Mouse (Mus musculus) neural tube, embryonic 15.5 days (tissue): ENCODE measurements around the gene Lsamp. TPM values are rescaled to one million over a fixed set of nuclear protein-coding genes. Genes with fewer than 3 reads are reported as not detected.

Source experiments
- ATAC-seq: fragments of 200-750 bp; cut with Nextera tagmentation; 2 replicates; pipeline ENCODE4 v1.8.0; 2017; ENCODE audit warnings: mild to moderate bottlenecking, moderate TSS enrichment, moderate library complexity; ENCODE audit not compliant: low FRiP score
- H3K27ac ChIP-seq: fragments of 300-500 bp; sonication (generic); replicated peaks from 2 replicates; pipeline ENCODE4 v1.5.1; 2015; ENCODE audit warnings: mild to moderate bottlenecking, inconsistent platforms
- H3K27me3 ChIP-seq: fragments of 300-500 bp; sonication (generic); replicated peaks from 2 replicates; pipeline ENCODE4 v1.6.1; 2015; ENCODE audit warnings: inconsistent platforms
- H3K36me3 ChIP-seq: fragments of 300-500 bp; sonication (generic); 2 replicates; pipeline ENCODE4 v1.6.1; 2015; ENCODE audit warnings: inconsistent platforms
- H3K4me1 ChIP-seq: fragments of 300-500 bp; sonication (generic); 2 replicates; pipeline ENCODE4 v1.6.1; 2015; ENCODE audit warnings: inconsistent platforms
- H3K4me2 ChIP-seq: fragments of 300-500 bp; sonication (generic); 2 replicates; pipeline ENCODE4 v1.6.1; 2015; ENCODE audit warnings: inconsistent platforms, mild to moderate bottlenecking, moderate library complexity
- H3K4me3 ChIP-seq: fragments of 300-500 bp; sonication (generic); replicated peaks from 2 replicates; pipeline ENCODE4 v1.5.1; 2015; ENCODE audit warnings: mild to moderate bottlenecking, inconsistent platforms
- H3K9ac ChIP-seq: fragments of 300-500 bp; sonication (generic); replicated peaks from 2 replicates; pipeline ENCODE4 v1.6.1; 2015; ENCODE audit warnings: mild to moderate bottlenecking, inconsistent platforms
- H3K9me3 ChIP-seq: fragments of 300-500 bp; sonication (generic); replicated peaks from 2 replicates; pipeline ENCODE4 v1.6.1; 2016; ENCODE audit warnings: inconsistent platforms
- WGBS: fragments of 180-500 bp; shearing (Covaris S2); methylation state at CpG from one replicate; pipeline ENCODE4 v1.1.7; 2015; ENCODE audit warnings: mixed read lengths; 5-methylcytosine and 5-hydroxymethylcytosine counted together
- polyA plus RNA-seq: library from polyadenylated mRNA; unstranded; fragments of >200 nt; fragmentation: Nextera tagmentation; extraction: Ambion mirVana; gene quantifications from 2 replicates; pipeline ENCODE4 v1.2.1, GENCODE M21; 2015

Lsamp gene
- polyA plus RNA-seq, 1 experiment from 2014 or later = 124 TPM

GRCm38 (mm10) chr16:41935701-41936100, 1951.5 kb downstream of the Lsamp start:
- WGBS = 76% methylated on average over 2 of the region's 2 CpGs
- no peaks in the 10 kb centered on the region for H3K4me1 ChIP-seq
- H3K4me2 ChIP-seq = no peak overlapping the region
- ATAC-seq = no peak
- no peaks in the 10 kb centered on the region for H3K27me3 ChIP-seq
- no peak overlapping the region for H3K27ac ChIP-seq
- H3K4me3 ChIP-seq = no peak overlapping the region
- H3K9ac ChIP-seq = no peak overlapping the region
- no peaks in the 10 kb centered on the region for H3K9me3 ChIP-seq
- no peaks in the 10 kb centered on the region for H3K36me3 ChIP-seq

DNA sequence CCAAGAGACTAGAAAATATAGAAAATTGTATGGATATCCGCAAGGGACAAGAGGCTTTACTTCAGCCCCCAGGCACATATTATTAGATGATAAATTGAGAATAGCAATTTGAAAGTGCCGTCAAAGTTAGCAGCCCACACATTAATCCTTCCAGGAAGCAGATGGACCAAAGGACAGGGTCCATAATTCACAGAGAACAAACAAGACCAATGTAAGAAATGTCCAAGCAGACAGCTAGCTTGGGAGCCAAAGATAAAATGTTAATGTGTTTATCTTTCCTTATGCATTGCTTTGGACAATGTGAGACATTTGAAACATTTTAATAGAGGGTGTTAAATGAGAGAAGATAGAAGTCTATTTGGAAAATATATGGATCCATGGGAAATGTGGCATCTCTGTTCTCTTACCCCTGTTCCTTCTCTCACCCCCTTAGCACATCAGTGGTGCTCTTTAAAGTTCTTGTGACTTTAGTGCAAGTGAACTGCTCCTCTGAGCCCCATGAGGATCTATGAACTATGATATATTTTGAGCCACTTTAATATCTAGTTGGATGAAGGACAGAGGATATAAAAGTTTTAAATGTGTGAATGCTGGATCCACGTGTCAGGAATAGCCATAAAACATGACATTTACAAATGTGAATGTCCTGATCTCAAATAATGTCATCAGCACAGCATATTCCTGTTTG, 1952.9 kb downstream of the Lsamp start:
- Histone ChIP-seq H3K9ac (no peak overlapping the region), H3K4me2 (no peak overlapping the region), H3K36me3 (no peaks in the 10 kb centered on the region), H3K4me3 (no peak overlapping the region), H3K4me1 (no peaks in the 10 kb centered on the region), H3K27me3 (no peaks in the 10 kb centered on the region), H3K27ac (no peak overlapping the region), H3K9me3 (no peaks in the 10 kb centered on the region)
- WGBS = 69% methylated on average over 3 of the region's 3 CpGs
- no peak for ATAC-seq

DNA sequence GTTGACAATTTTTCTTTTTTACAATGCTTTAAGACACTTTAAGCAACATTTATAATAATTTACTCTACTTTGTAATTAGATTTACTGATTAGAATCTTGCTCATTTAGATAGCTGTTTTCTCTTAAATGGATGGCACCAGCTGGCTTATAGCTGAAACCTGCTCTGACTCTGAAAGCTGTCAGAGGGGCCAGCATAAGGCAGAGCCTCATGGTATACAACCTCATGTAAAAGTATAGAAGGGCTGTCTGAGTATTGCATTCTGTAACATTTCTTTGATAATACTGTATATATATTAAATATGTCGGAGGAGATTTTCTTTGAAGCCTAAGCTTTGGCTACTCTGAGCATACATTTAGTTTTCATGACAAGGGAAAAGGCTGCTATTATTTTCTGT, 1953.4 kb downstream of the Lsamp start:
- no peak overlapping the region for H3K4me3 ChIP-seq
- 96% methylated on average over 1 of the region's 1 CpGs for WGBS
- no peak overlapping the region for H3K27ac ChIP-seq
- ATAC-seq = no peak
- no peaks in the 10 kb centered on the region for H3K4me1 ChIP-seq
- no peaks in the 10 kb centered on the region for H3K9me3 ChIP-seq
- H3K9ac ChIP-seq = no peak overlapping the region
- H3K27me3 ChIP-seq = no peaks in the 10 kb centered on the region
- no peak overlapping the region for H3K4me2 ChIP-seq
- H3K36me3 ChIP-seq = no peaks in the 10 kb centered on the region

- H3K9me3 ChIP-seq = no peaks in the 10 kb centered on the region
- no peak overlapping the region for H3K4me2 ChIP-seq
- no peak overlapping the region for H3K4me3 ChIP-seq
- 93% methylated on average over 5 of the region's 5 CpGs for WGBS
- H3K9ac ChIP-seq = no peak overlapping the region
- H3K27me3 ChIP-seq = no peaks in the 10 kb centered on the region
- no peak overlapping the region for H3K27ac ChIP-seq
- H3K4me1 ChIP-seq = no peaks in the 10 kb centered on the region
- H3K36me3 ChIP-seq = no peaks in the 10 kb centered on the region
- ATAC-seq = no peak
Measured at GRCm38 (mm10) chr16:41938258-41938657, 1954.1 kb downstream of the Lsamp start.

DNA sequence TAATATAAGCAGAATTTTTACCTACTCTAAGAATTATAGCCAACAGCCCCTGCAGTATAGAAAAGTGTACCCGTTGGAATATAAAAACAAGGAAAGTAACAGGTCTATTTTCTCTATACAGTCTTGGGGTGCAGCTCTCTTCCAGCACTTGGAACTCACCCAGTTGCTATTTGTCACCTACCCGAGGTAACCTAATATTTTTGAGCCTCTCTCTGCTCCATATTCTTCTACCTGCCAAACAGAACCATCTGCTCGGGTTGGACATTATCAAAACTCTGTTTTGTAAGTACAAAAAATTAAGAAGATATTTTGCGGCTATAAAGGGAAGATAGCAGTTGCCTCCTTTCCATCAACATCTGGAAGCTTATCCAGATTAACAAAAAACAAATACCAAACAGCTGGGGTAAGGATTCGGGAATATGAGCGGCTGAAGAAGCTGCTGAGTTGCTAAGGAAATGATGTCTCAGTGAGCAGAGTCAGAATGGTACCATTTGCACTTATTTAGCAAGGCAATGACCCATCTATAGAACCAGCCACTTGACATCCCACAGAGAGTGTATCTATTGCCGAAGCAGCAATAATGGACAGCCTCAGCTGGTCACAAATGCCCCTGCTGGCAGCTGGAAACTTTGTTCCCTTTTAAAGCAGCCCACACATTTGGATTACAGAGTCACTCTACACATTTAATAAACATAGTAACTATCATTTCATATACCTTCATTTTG, 1957.6 kb downstream of the Lsamp start:
- H3K4me2 ChIP-seq = no peak overlapping the region
- no peak overlapping the region for H3K9ac ChIP-seq
- no peaks in the 10 kb centered on the region for H3K27me3 ChIP-seq
- H3K36me3 ChIP-seq = no peaks in the 10 kb centered on the region
- no peaks in the 10 kb centered on the region for H3K4me1 ChIP-seq
- H3K9me3 ChIP-seq = no peaks in the 10 kb centered on the region
- H3K27ac ChIP-seq = no peak overlapping the region
- no peak for ATAC-seq
- 69% methylated on average over 7 of the region's 7 CpGs for WGBS
- no peak overlapping the region for H3K4me3 ChIP-seq

DNA sequence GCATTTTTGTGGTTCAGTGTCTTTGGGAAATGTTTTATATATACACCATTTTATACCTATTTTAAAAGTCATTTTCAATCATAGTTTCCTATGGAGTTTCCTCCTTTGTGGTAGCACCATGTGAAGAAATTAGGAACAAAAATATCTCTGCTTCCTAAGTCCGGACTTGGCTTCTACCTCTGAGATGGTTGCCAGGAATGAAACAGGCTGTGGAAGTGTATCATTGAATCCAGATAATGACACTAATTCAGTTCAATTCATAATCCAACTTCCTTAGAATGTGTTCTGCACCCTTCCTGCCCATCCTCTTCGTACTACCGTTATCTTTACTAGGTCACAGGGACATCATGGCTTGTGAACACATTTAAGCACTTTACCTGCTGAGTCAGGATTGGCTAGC, 1973.7 kb downstream of the Lsamp start:
- 96% methylated on average over 3 of the region's 3 CpGs for WGBS
- ATAC-seq = no peak
- no peak overlapping the region for H3K9ac ChIP-seq

DNA sequence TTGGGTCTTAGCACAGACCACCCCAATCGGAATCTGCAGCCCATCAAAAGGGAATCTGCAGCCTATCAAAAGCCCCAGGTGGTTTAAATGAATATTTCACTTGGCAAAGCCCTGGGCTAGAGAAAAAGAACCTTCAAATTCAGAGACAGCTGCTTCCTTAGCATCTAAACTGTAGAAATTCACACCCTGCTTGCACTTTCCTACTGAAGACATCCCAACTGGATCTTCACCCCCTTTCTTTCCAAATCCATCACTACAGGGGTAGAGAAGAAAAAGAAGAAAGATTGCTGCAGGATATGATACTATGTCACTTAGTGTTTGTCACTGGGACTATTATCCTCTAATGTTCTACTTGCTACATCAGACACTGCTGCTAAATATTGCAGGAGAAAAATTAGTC, 1981.5 kb downstream of the Lsamp start:
- Histone ChIP-seq H3K27ac (no peak overlapping the region), H3K4me2 (no peak overlapping the region), H3K4me3 (no peak overlapping the region), H3K9me3 (no peaks in the 10 kb centered on the region), H3K36me3 (no peaks in the 10 kb centered on the region), H3K9ac (no peak overlapping the region), H3K27me3 (no peaks in the 10 kb centered on the region), H3K4me1 (no peaks in the 10 kb centered on the region)
- ATAC-seq = no peak
- 55% methylated on average over 1 of the region's 1 CpGs for WGBS

More for the DNA sequence above, 1973.7 kb downstream of the Lsamp start:
- no peak overlapping the region for H3K27ac ChIP-seq
- no peak overlapping the region for H3K4me2 ChIP-seq
- H3K9me3 ChIP-seq = 0 out of 2 replicates have a peak, but pooled peaks cover 8% of the 10 kb centered on the region
- no peaks in the 10 kb centered on the region for H3K27me3 ChIP-seq
- H3K4me1 ChIP-seq = no peaks in the 10 kb centered on the region
- H3K4me3 ChIP-seq = no peak overlapping the region
- H3K36me3 ChIP-seq = peaks cover 15% of the 10 kb centered on the region

GRCm38 (mm10) chr16:41969215-41969614, 1985.1 kb downstream of the Lsamp start:
- 54% methylated on average over 2 of the region's 2 CpGs for WGBS
- Histone ChIP-seq H3K4me3 (no peak overlapping the region), H3K36me3 (no peaks in the 10 kb centered on the region), H3K27ac (no peak overlapping the region), H3K9me3 (no peaks in the 10 kb centered on the region), H3K27me3 (no peaks in the 10 kb centered on the region), H3K9ac (no peak overlapping the region), H3K4me2 (no peak overlapping the region), H3K4me1 (no peaks in the 10 kb centered on the region)
- ATAC-seq = no peak

GRCm38 (mm10) chr16:41974866-41975719, 1990.9 kb downstream of the Lsamp start:
- no peaks in the 10 kb centered on the region for H3K9me3 ChIP-seq
- ATAC-seq = no peak
- H3K9ac ChIP-seq = no peak overlapping the region
- WGBS = 73% methylated on average over 2 of the region's 2 CpGs
- H3K4me1 ChIP-seq = peaks cover 8% of the 10 kb centered on the region; the same call in 1 of the 2 replicates
- no peaks in the 10 kb centered on the region for H3K27me3 ChIP-seq
- no peaks in the 10 kb centered on the region for H3K36me3 ChIP-seq
- H3K27ac ChIP-seq = no peak overlapping the region
- H3K4me3 ChIP-seq = no peak overlapping the region
- H3K4me2 ChIP-seq = no peak overlapping the region

DNA sequence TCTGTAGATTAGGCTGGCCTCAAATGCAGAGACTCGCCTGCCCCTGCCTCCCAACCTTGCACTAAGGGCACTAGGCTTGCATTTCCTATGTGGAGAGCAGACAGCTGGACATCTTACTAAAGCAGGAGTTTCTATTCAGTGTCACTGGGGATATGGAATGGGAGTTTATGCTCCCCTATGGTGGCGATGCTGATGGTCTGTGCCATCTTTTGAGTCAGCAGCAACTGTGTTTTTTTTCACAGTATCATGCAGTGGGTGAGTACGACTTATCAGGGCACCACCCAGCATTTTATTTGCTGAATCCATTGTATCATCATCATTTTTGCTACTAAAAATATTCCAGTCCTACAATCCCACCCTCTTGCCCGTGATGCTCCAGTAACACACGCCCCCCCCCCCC, 1992.7 kb downstream of the Lsamp start:
- ATAC-seq = no peak
- no peaks in the 10 kb centered on the region for H3K9me3 ChIP-seq
- H3K9ac ChIP-seq = no peak overlapping the region
- H3K4me2 ChIP-seq = no peak overlapping the region
- no peaks in the 10 kb centered on the region for H3K27me3 ChIP-seq
- no peak overlapping the region for H3K27ac ChIP-seq
- WGBS = 73% methylated on average over 5 of the region's 5 CpGs
- H3K4me1 ChIP-seq = peaks cover 8% of the 10 kb centered on the region; the same call in 1 of the 2 replicates
- no peak overlapping the region for H3K4me3 ChIP-seq
- H3K36me3 ChIP-seq = no peaks in the 10 kb centered on the region

DNA sequence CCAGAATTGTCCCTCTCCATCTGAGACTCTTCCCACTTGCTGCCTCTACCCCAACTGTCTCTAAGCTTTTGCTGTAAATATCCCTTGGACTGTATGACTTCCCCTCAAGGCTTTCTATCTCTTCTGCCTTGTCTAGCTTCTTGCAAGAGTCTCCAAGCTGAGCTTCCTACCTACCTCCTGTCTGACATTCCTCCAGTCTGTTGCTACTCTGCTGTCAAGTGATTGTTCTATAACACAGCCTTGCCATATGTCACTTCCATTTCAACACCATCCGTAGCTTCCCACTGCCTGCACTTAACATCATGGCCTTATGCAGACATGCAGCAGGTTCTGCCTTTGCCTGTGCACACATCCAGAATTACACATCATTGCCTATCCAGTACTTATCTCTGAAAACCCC, 2012.8 kb downstream of the Lsamp start:
- H3K4me3 ChIP-seq = no peak overlapping the region
- no peak overlapping the region for H3K9ac ChIP-seq
- no peaks in the 10 kb centered on the region for H3K9me3 ChIP-seq
- no peaks in the 10 kb centered on the region for H3K36me3 ChIP-seq
- no peak for ATAC-seq
- H3K4me1 ChIP-seq = no peaks in the 10 kb centered on the region
- WGBS = 62% methylated on average over 1 of the region's 1 CpGs
- H3K4me2 ChIP-seq = no peak overlapping the region
- H3K27me3 ChIP-seq = no peaks in the 10 kb centered on the region
- no peak overlapping the region for H3K27ac ChIP-seq
